Mouse (Mus musculus): ENCODE measurements at regions not wholly inside any gene's neighbourhood (a gene's known extent, or its start where the extent isn't known, plus 50 kb on each side); places are given as distances from the start of the nearest gene placed in this dataset.

DNA sequence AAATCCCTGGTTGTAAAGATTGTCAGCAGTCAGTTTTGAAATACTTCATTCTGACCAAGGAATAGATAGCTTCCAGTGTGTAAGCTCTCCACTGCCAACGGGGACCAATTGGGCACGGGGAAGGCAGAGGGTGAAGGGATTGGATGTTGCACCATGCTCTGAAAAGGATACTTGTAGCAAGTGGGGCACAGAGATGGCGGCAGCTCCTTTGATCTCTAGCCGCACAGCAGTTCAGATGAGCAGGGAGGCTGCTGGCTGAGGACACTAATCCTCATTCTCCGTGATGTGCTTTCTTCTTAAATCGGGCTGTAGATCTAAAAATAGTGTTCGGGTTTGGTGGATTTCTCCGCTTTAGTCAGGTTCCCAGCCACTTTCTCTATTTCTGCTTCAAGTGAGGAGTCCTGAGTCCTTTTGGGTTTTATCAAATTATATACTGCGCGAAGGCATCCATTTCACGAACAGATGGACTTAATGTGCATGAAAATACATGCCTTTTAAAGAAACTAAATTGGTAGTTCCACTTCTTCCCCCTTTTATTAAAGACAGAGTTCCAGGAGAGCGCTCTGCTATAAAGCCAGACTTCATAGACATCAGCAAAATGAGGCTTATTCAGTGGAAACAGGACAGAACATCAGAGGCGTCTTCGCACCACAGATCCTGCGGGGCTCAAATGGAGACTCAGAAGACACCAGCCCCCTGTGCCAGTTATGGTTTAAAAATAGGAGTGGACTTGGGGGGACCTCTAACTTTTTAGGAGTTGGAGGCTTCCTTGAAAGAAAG, 225.1 kb upstream of the Klf4 start:
- DNase-seq (ENCODE audit: extremely low spot score, low spot score), result no peak

DNA sequence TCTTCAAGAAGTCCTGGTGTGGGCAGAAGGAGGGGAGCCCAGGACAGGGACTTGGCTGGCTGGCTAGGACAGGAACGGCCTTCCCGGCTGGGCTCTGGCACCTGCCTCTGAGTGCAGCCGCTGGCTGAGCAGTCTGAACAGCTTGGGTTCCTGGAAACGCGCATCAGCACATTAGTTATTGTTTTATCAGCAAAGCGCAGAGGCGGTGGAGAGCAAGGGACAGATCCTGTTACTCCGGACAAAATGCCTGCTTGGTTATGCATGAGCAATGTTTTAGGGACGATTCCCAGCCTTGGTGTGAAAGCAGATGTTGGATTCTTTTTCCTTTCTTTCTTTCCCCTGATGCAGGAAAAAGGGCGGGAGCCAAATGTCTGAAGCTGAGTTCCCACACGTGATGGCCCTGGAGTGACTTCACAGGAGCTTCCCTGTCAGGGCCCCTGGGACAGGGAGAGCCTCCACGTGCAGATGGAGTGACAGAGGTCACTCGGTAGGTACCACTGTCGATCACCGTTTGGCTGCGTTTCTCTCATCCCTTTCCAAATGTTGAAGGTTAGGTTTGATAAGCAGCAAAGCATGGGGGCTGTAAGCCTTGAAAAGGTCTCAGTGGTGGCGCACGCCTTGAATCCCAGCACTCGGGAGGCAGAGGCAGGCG, 217.8 kb upstream of the Klf4 start:
- no peak for DNase-seq (ENCODE audit: extremely low spot score, low spot score)

DNA sequence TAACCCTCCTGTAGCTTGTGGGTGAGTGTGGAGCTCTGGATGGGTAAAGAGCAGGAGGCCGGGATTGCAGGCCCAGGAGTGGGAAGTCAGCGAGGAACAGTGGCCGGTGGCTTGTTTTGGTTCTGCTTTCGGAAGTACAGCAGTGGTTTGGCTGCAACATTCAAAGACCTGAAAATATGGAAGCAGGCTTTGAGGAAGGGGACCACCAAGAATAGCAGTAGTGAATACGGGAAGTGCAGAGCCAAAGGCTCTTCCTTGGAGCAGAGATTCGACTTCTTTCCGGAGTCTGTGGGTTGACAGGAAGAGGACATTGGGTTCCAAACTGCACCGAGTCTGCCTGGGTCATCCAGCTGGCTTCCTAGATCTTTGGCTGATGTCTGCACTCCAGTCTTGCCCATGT, 209.1 kb upstream of the Klf4 start:
- DNase-seq (ENCODE audit: extremely low spot score, low spot score), result no peak

DNA sequence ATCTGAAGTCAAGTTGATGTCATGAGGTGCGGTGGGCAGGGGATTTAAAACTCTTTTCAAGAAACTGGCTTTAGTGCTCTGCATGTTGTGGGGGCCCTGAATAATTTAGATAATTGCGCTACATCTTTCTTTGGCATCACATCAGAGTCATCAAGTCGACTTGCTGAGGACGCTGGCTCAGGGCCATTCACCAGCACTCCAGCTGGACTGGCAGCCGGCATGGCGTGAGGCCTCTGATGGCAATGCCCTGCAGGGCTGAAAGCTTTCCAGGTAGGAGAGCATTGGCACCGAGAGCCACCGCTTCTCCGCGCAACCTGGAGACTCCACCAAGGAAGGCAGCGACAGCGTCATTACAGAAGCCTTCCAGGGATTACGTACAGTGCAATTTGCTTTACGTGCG, 207.8 kb upstream of the Klf4 start:
- no peak for DNase-seq (ENCODE audit: extremely low spot score, low spot score)

DNA sequence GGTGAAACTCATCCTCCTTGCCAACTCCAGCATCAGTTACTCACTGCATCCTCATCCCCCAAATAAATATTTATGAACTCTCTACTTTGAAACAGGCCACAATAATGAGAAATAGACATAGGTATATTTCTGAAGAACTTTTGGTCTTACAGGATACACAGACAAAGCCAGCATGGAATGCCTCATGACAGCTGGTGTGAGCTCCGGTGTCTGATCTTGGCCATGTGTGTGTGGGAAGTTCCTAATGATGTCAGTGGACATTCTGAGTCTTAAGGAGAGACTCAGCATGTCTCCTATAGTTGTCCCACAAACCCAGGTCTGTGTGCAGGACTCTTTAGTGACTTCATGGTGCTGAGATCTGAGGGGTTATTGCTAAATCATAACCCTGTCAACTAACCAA, 206.4 kb upstream of the Klf4 start:
- DNase-seq (ENCODE audit: extremely low spot score, low spot score), result no peak

DNA sequence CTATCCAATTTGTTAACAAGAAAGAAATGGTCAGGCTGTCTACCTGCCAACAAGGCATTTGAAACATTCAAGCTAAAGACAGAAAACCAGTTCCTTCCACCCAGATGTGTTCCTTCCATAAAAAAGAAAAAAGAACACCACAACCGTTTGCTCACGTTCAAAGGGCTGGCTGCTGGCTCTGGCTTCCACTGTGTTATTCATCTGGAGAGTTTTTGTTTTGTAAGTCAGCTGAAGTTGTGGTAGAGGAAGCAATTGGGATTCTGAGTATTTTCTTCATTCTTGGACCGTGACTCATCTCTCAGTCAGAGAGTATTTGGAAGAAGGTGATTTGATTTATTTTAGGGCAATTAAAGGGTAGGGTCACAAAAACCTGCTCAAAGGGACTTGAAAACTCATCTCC, 203.2 kb upstream of the Klf4 start:
- DNase-seq (ENCODE audit: extremely low spot score, low spot score), result no peak

DNA sequence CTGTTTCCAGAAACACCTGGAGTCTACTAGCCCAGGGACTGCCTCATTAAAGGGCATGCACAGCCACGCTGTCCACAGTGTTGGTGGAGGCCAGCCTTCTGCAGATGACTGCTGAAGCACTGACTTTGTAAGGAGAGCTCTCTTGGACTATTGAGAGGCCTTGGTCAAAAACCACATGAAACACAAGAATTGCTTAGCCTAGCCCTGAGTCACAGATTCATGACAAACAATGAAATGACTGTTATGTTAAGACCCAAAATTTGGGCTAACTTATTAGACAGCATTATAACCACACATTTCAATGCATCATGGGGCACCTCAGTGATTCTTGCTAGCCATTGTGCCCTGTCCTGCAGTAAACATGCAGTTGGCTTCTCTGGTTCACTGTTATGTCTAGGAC, 202.1 kb upstream of the Klf4 start:
- DNase-seq (ENCODE audit: extremely low spot score, low spot score), result no peak

DNA sequence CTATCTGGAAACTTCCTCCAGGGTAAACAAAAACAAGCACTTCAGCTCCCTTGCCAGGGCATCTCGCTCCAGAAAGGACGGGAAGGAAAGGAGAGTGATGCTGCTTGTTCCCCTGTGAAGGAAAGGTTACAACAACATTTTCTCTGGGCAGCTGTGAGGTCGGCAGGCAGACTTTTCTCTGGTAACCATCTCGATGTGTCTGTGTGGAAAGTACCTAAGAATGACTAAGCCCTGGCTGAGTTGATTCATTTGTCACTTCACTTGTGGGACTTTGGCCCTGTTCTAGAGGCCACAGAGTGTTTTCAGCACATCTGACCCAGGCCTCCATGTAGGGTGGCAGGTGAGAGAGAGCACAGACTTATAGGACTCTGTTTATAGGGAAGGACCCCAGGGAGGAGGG, 201.0 kb upstream of the Klf4 start:
- DNase-seq (ENCODE audit: extremely low spot score, low spot score), result no peak

DNA sequence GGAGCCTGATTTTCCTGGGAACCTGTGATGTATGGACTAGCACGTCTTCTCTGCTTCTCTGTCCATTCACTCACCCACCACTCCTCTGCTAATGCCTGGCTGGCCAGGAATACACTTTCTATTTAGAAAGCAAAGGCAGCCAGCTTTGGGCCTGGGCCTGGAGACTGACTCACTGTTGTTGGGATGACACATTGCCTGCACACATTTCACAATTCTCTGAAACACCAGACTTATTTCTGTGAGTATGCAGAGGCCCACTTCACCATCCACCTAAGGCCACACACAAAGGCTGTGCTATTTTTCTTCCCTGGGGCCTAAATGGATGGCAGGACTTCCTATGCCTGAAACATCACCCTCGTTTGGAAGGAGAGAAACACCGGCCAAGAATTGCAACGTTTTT, 199.7 kb upstream of the Klf4 start:
- no peak for DNase-seq (ENCODE audit: extremely low spot score, low spot score)

DNA sequence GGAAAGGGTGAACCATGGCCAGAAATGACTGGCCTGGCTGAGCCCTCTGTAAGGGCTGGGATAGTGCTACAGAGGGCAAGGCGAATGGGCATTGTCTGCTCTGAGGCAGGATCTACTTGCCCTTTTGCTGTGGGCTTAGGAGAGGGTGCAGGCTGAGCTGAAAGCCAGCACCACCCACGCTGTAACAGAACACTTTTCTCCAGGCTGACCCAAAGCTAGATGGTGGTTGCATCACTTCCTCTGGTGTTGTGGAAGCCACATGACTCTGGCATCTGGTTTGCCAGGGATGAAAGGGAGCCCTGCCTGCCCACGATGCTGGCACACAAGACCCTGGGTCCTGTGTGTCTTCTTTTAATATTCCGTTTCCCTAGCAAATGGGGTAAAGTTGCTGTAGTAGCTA, 198.0 kb upstream of the Klf4 start:
- DNase-seq (ENCODE audit: extremely low spot score, low spot score), result no peak

DNA sequence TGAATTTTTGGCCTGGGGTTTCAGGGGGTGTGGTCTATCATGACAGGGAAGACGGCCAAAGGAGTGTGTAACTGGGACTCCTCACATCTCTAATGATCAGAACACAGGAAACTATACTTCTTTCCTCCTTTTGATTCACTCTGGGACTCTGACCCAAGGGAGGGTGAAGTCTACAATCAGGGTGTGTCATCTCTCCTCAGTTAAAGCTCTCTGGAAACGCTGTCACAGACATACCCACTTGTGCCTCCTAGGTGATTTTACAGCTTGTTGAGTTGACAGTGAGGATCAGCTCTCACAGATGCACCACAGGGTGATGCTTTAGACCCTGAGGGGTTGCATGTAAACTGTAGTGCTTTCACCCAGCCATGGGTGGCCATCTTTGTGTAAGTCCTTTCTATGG, 194.9 kb upstream of the Klf4 start:
- DNase-seq (ENCODE audit: extremely low spot score, low spot score), result no peak

DNA sequence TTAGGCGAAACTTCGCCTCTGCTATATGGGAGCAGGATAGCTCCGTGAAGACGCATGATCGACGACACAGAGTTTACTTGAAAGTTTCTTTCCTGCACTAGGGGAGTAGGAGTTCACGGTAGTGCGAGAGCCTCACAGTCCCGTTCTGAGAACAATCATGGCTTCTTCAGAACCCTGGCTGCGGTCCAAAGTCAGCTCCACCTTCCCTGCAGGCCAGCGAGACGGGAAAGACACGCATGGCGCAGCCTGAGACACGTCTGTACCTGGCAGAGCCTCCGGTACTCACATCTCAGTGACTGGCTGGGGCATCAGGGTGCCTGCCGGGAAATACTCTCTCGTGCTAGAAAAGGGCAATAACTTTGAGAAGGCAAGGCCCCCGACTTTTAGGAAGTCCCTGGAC, 193.8 kb upstream of the Klf4 start:
- no peak for DNase-seq (ENCODE audit: extremely low spot score, low spot score)

DNA sequence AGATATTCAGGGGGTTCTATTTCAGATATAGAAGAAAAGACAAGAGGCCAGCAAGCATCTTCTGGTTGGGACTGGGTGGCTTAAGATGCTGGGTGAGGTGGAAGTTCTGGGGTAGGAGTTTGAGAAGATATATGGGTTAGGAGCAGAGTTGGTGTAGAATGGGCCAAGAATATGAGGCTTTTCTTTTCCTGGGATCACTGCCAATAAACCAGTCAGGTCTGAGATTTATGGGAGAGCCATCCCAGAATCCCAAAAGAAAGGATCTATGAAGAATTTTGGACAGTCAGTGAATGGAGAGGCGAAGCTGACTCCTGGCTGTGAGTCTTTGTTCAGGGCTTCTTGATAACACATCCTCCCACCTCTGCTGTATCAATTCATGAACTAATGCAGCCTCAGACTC, 192.0 kb upstream of the Klf4 start:
- no peak for DNase-seq (ENCODE audit: extremely low spot score, low spot score)

DNA sequence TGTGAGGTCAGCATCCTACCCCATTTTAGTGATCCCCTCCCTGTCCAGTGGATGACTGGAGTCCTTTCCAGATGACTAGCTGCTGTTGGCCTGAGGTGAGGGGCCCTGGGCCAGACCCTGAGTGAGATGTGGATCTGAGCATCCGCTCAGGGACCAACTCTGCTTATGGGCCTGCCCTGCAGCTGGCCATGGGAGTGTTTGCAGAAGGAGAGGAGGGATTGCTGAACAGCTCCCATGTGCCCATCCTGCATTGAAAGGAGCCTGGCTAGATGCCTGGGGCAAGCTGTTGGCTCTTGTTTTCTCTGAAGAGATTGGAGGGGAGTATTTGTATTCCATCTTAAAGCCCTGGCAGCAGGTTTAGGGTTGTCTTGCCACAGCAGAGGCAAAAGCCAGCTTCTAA, 190.9 kb upstream of the Klf4 start:
- no peak for DNase-seq (ENCODE audit: extremely low spot score, low spot score)

DNA sequence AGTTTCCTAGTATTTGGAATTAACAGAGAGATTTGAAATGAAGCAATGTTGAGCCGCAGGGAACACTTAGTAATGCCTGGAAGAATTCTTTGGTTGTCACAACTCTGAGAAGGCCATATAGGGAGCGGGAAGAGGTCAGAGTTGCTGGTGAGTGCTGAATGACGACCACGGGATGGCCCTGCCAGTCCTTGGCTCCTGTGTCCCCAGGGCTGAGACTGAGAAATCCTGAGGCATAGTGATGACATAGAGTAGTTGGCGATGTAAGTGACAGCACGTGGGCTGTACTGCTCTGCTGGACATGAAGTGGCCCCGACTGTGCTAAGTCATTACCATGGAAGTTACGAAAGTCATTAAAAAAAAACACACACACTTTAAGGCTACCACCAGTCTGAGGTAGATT, 190.1 kb upstream of the Klf4 start:
- no peak for DNase-seq (ENCODE audit: extremely low spot score, low spot score)

DNA sequence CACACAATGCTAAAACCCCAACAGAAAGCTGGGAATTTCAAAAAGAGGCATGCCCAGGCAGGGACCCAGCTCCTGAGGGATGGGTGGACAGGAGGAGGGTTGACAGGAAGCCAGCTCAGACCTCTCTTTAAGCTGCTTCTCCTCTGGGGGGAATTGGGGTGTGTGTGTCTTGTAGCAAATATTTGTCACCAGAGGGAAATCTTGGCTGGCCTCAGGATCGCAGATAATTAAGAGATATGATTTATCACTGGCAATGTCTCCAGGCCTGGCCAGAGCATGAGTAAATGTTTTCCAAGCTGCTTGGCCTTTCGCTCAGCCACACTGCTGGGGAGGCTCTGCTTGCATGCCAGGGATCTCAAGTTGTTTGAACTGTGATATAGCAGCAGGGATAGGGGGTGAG, 189.6 kb upstream of the Klf4 start:
- no peak for DNase-seq (ENCODE audit: extremely low spot score, low spot score)

DNA sequence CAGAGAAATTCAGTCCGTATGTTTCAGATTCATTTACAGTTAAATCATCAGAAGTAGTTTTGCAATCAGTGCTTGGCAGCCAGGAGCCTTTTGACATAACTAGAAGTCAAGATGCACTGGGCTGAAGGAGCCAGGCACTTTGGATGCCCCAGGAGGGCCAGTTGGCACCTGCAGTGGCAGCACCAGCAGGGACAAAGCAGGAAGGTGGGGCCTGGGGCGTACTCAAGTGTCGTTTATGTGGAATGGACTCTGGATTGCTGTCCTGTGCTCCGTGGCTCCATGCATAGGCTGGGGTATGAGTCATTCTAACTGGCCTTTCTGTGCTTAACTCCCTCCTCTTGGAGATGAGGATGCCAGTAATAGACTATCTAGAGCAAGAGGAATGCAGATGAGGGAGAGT, 186.2 kb upstream of the Klf4 start:
- DNase-seq (ENCODE audit: extremely low spot score, low spot score), result no peak

DNA sequence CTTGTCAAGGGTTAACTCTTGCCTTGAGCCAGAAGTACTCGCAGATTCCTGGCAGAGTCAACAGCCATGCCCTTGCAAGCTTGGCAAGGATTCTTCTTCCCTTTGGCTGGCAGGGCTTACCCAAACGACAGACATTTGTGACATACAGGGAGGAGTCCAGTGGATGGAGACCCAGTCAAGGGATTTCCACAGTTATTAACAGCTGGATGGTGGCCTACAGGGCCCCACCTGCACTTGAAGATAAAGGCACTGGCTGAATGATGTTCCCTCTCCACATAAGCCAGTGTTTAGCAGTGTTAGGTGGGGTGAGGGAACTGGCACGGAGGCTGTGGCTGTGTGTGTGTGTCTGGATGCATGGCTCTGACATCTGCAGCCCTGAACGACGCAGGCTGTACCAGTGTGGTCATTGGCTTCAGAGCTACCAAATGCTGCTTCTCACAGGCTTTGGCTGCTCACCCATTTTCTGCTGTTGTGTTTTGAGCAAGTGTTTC, 183.9 kb upstream of the Klf4 start:
- DNase-seq (ENCODE audit: extremely low spot score, low spot score), result no peak

DNA sequence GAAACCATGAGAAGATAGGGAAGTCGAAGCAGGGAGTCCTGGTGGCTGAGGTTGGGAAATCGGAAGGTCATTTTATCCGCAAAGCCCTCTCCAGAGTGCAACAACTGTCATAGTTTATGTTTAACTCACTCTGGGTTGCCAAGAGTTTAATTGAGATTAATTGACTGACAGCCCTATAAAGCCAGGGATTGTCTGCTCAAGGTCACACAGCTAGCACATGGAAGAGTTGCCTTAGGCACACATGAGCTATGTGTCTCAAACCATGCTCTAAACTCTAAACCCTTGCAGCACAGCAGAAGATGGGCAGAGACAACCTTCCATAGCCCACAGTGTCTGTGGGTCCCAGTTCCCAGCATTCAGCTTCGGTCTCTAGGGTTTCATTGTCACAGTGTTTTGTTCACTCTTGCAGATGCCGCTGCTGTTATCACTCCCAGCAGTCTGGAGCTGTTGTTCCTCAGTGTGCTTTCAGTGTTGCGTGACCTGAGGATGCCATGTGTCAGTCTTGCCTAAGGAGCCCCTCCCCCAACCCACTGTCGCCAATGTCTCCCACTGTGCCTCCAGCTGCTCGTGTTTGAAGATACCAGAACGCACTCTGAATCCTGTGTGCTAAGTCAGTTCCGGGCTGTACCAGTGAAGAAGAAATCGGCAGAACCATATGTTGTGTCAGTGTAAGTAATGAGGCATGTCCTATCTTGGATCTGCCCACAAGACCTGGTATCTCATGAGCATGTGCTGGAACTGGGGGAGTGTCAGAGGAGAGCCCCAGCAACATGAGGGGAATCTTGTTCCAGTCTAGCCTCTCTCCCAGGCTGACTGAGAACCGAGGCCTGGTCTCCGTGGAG, 179.5 kb upstream of the Klf4 start:
- no peak for DNase-seq (ENCODE audit: extremely low spot score, low spot score)

DNA sequence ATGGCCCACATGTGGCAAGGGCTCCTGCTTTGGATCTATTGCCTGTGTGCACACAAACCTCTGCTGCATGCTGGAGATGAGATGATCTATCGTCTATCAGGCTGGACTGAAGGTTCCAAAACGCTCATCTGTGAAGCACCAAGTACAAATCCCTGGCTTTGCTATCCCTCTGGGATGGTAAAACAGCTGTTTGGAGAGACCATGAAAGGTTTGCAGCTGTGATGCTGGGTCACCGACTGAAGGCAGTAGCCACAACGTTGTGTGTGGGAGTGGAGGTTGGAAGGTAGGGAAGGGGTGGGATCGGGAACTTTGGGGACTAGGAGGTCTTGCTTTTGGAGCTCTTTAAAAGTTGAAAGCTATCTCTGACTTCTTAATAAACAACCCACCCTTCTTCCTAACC, 178.2 kb upstream of the Klf4 start:
- no peak for DNase-seq (ENCODE audit: extremely low spot score, low spot score)

DNA sequence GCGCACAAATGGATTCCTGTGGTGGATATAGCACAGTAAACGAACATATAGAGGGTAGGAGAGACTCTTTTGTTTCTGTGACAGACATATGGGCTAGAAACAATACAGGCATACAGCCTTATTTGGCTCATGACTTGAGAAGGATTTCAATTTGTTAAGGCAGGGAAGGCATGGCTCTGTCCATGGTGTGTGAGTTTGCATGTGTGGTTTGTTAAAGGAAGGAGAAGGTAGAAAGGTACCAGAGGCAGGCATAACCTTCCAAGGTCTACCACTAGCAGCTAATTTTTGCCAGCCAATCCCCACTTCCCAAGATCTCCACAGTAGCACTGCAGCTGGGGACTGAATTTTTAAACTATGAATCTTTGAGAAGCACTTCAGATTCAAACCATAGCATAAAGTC, 176.5 kb upstream of the Klf4 start:
- DNase-seq (ENCODE audit: extremely low spot score, low spot score), result no peak

DNA sequence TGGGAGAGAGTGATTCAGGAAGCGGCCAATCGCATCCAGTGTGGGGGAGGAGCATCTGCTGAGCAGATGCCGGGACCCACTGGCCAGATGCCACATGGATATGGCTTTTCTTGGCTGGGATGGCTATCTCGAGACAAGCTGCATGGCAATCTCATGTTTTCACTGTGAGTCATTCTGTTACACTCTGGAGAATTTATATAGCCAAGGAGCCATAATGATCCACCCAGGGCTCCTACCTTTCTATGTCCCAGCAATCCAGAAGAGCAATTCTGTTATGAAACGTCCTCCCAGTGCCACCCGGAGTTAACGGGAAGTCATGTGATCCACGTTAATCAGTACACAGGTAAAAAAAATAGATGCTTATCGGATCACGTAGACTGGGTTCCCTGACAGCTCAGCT, 175.7 kb upstream of the Klf4 start:
- DNase-seq (ENCODE audit: extremely low spot score, low spot score), result no peak

All from neural tube, embryonic 10.5 days (tissue).